Mouse (Mus musculus) heart, embryonic 10.5 days (tissue): ENCODE data around the gene Wdr37. TPM values are rescaled to one million over a fixed set of nuclear protein-coding genes. Genes with fewer than 3 reads are reported as not detected.

Source experiments
- DNase-seq: peaks from one replicate; pipeline ENCODE4 v3.0.0-alpha.2; 2017; ENCODE audit warnings: low spot score
- H3K27ac ChIP-seq: fragments of 300-500 bp; sonication (generic); 2 replicates; pipeline ENCODE4 v1.5.1; 2016; ENCODE audit warnings: mild to moderate bottlenecking
- H3K27me3 ChIP-seq: fragments of 300-500 bp; sonication (generic); 2 replicates; pipeline ENCODE4 v1.6.1; 2016; ENCODE audit warnings: mild to moderate bottlenecking; ENCODE audit not compliant: poor library complexity, insufficient read depth, severe bottlenecking
- H3K36me3 ChIP-seq: fragments of 300-500 bp; sonication (generic); 2 replicates; pipeline ENCODE4 v1.6.1; 2016; ENCODE audit warnings: mild to moderate bottlenecking, moderate library complexity
- H3K4me1 ChIP-seq: fragments of 300-500 bp; sonication (generic); 2 replicates; pipeline ENCODE4 v1.6.1; 2016; ENCODE audit warnings: mild to moderate bottlenecking
- H3K4me3 ChIP-seq: fragments of 300-500 bp; sonication (generic); 2 replicates; pipeline ENCODE4 v1.5.1; 2016; ENCODE audit warnings: mild to moderate bottlenecking, moderate library complexity
- H3K9me3 ChIP-seq: fragments of 300-500 bp; sonication (generic); 2 replicates; pipeline ENCODE4 v1.6.1; 2016; ENCODE audit warnings: mild to moderate bottlenecking, moderate library complexity
- WGBS: fragments of 180-500 bp; shearing (Covaris S2); methylation state at CpG from one replicate; pipeline ENCODE4 v1.1.7; 2016; 5-methylcytosine and 5-hydroxymethylcytosine counted together
- microRNA-seq: library from miRNA; unstranded; fragments of <30 nt; microRNA quantifications from one replicate; pipeline ENCODE4, GENCODE M21; 2017
- polyA plus RNA-seq: library from polyadenylated mRNA; unstranded; fragments of >200 nt; fragmentation: Nextera tagmentation; extraction: Ambion mirVana; gene quantifications from 2 replicates; pipeline ENCODE4 v1.2.1, GENCODE M21; 2016

Wdr37 gene
- polyA plus RNA-seq, 1 experiment from 2014 or later, result 20.2 TPM

DNA sequence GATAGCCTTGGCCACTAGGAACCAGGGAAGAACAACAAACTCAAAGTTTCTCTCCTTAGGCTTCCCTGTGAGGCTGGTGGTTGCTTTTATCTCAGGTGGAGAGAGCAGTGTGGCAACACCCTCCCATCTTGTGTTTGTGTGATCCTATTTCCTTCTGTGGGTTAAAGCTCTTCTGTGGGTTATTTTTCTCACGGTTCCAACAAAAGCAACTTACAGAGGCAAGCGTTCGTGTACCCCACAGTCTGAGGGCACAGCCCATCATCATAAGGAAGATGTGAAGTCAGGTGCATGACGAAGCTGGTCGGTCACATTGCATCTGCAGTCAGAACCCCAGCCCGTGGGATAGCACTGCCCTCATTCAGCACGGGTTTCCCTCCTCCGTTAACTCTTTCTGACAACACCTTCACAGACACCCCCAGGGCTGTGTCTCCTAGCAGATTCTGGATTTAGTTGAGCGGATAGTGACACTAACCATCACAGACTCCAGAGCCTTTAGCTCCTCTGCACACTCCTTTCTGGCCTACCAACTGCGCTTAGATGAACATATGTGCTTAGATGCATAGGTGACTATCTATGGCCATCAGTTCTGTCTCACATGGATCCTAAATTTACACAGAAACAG is 87.9 kb downstream of the Wdr37 start:
- Histone ChIP-seq H3K27ac (no peak overlapping the region), H3K4me1 (no peaks in the 10 kb centered on the region), H3K4me3 (no peak overlapping the region), H3K36me3 (no peaks in the 10 kb centered on the region), H3K9me3 (no peaks in the 10 kb centered on the region), H3K27me3 (peaks cover 5% of the 10 kb centered on the region; the same call in 1 of the 2 replicates)
- DNase-seq, result peak; percentile 58
- WGBS, result 67% methylated on average over 10 of the region's 10 CpGs

DNA sequence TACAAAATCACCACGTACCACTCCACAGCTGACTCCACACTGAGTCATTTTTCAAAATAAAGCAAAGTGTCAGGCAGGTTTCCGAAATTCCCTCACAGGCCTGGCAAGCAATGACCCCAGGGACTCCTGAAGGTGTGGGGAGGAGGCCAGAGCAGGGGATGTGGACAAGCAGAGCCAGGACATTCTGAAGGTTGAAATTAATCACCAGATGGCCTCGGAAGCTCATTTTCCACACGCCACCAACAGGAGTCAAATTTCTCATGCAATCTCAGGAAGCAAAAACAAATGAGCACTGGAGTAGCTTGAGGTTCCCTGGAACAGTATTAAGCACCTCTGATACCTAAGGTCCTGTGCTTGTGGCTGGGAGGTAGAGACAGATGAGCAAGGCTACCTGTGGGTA is 89.1 kb downstream of the Wdr37 start:
- Histone ChIP-seq H3K27me3 (no peaks in the 10 kb centered on the region; the same call in 1 of the 2 replicates), H3K4me3 (no peak overlapping the region), H3K27ac (no peak overlapping the region), H3K36me3 (no peaks in the 10 kb centered on the region), H3K9me3 (no peaks in the 10 kb centered on the region), H3K4me1 (no peaks in the 10 kb centered on the region)
- peak; percentile 64 for DNase-seq
- 59% methylated on average over 4 of the region's 4 CpGs for WGBS

DNA sequence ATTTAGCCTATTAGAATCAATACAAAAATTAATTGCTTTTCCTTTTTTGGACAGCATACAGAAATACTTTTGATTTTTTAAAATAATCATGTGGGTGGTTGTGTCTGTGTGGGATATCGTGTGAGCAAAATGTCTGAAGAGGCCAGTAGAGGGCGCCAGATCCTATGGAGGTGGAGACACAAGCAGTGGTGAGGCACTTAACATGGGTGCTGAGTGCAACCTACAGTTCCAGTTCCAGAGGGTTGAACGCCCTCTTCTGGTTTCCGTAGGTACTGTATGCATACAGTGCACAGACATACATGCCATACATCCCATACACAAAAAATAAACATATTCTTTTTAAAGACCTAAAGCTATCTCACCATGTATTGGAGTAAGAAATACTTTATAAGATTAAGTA is 91.3 kb downstream of the Wdr37 start:
- DNase-seq, result peak; percentile 75
- H3K27me3 ChIP-seq, result no peaks in the 10 kb centered on the region; the same call in 1 of the 2 replicates
- H3K27ac ChIP-seq, result no peak overlapping the region
- no peaks in the 10 kb centered on the region for H3K4me1 ChIP-seq
- 35% methylated on average over 4 of the region's 4 CpGs for WGBS
- H3K4me3 ChIP-seq, result no peak overlapping the region
- no peaks in the 10 kb centered on the region for H3K36me3 ChIP-seq
- H3K9me3 ChIP-seq, result no peaks in the 10 kb centered on the region

DNA sequence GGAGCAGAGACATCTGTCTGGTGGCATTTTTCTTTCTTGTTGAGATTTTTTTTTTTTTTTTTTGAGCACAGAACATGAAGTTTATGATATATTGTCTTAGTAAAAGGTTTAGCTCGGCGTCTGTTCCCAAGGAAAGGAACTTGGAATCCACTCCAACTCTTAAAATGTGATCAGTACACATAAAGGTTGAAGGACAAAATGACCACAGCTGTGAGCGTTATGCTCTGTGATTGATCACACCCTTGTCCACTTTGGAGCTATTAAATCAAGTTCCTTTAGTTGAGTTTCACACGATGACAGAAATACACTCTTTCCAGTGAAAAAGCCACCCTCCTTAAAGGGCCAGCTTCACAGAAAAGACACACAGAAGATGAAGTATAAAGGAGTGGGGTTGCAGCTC is 101.1 kb downstream of the Wdr37 start:
- Histone ChIP-seq H3K4me3 (no peak overlapping the region), H3K27me3 (no peaks in the 10 kb centered on the region), H3K9me3 (0 out of 2 replicates have a peak, but pooled peaks cover 3% of the 10 kb centered on the region), H3K4me1 (no peaks in the 10 kb centered on the region), H3K36me3 (no peaks in the 10 kb centered on the region), H3K27ac (no peak overlapping the region)
- 78% methylated on average over 4 of the region's 4 CpGs for WGBS
- no peak for DNase-seq

DNA sequence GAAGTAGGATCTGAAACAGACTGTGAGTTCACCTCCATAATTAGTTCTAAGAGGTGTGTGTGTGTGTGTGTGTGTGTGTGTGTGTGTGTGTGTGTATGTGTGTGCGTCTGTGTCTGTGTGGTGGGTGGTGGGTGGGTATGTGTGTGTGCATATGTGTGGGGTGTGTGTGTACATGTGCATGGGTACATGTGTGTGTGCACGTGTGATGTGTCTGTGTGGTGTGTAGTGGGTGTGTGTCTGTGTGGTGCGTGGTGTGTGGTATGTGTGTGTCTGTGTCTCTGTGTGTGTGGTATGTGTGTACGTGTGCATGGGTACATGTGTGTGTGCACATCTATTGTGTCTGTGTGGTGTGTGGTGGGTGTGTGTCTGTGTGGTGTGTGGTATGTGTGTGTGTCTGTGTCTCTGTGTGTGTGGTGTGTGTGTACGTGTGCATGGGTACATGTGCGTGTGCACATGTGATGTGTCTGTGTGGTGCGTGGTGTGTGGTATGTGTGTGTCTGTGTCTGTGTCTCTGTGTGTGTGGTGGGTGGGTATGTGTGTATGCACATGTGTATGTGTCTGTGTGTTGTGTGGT is 102.0 kb downstream of the Wdr37 start:
- Histone ChIP-seq H3K36me3 (no peaks in the 10 kb centered on the region), H3K4me3 (no peak overlapping the region), H3K27ac (no peak overlapping the region), H3K27me3 (no peaks in the 10 kb centered on the region), H3K9me3 (0 out of 2 replicates have a peak, but pooled peaks cover 3% of the 10 kb centered on the region), H3K4me1 (no peaks in the 10 kb centered on the region)
- no peak for DNase-seq
- WGBS, result 89% methylated on average over 7 of the region's 7 CpGs

DNA sequence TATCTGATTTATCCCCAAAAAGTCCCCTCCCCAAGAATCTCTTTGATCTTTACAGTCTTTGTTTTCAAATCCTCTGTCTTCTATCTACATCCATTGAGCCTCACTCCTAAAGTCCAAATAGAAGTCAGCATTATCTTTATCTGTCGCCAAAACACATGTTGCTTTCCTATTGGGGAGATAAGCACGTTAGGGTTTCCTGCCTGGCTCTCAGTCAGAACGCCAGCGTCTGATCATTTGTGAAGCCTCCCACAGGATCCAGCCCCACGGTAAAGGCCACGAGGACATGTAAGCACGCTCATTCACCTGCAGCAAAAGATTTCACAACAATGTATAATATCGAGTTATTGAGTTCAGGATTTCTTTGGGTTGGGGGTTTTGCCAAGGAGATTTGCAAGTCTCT is 110.8 kb downstream of the Wdr37 start:
- WGBS, result 22% methylated on average over 8 of the region's 8 CpGs
- DNase-seq, result no peak
- no peaks in the 10 kb centered on the region for H3K9me3 ChIP-seq
- no peak overlapping the region for H3K4me3 ChIP-seq
- H3K4me1 ChIP-seq, result no peaks in the 10 kb centered on the region
- peaks cover 3% of the 10 kb centered on the region; the same call in 1 of the 2 replicates for H3K27me3 ChIP-seq
- no peaks in the 10 kb centered on the region for H3K36me3 ChIP-seq
- H3K27ac ChIP-seq, result no peak overlapping the region

Small RNAs within 50 kb of the gene (microRNA-seq; reads per million reads assigned to microRNA genes)
- gene Gm22750, result not detected

Other genes starting within 250 kb of the Wdr37 start
- 76.6 and 85.3 TPM in 2 replicates for gene Idi1, start 13.6 kb upstream of the Wdr37 start, polyA plus RNA-seq
- not detected in 2 replicates for gene Gm9745, start 76.3 kb upstream of the Wdr37 start, polyA plus RNA-seq
- gene Idi2, start 81.0 kb upstream of the Wdr37 start, polyA plus RNA-seq, result not detected in 2 replicates
- gene Gtpbp4, start 124.2 kb upstream of the Wdr37 start, polyA plus RNA-seq, result 65.5 and 87.9 TPM in 2 replicates
- gene Larp4b, start 222.0 kb upstream of the Wdr37 start, polyA plus RNA-seq, result 29.3 and 32.1 TPM in 2 replicates